Mouse (Mus musculus) embryo, embryonic 10 days (tissue): ENCODE results near the gene Ncf1.
A peak's percentile ranks its signal among the peaks of the same experiment; 100 is the strongest.

Experiments
- DNase-seq: peaks from one replicate; pipeline ENCODE4 v3.0.0-alpha.2; 2015; ENCODE audit warnings: low spot score

Gene Ncf1

DNA sequence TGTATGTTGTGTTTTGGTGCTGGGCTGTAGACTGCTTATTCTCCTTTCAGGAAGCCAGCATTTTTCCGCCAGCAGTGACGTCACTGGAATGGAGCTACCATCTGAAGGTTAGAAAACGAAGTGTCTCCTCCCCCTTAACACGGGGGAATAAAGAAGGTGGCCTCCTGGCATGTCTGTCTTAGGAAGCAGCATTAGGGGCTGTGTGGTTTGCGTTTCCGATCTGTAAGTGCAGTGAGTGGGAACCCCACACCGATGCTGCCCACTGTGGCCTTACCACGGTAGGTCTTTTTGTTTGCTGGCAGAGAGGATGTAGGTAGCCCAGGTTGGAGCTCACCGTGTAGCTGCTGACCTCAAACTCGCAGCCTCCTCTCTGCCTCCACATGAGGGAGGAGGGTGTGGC, 22.7 kb downstream of the Ncf1 start:
- DNase-seq: no peak

DNA sequence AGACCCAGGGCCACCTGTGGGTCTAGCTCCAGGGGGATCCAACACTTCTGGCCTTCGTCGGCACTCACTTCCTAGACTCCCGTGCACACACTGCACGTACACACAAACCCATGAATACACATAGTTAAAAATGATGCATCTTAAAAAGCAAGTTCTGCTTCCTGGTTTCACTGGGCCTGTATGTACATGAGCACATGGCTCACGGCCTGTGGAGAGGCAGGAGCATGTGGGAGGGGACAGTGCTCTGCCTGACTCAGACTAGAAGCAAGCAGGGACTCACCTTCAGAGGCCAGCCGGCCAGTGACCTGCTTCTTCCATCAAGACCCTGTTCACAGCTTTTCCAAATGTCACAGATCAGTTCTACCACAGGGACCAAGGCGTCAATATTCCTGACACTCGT, 35.8 kb downstream of the Ncf1 start:
- DNase-seq: no peak

DNA sequence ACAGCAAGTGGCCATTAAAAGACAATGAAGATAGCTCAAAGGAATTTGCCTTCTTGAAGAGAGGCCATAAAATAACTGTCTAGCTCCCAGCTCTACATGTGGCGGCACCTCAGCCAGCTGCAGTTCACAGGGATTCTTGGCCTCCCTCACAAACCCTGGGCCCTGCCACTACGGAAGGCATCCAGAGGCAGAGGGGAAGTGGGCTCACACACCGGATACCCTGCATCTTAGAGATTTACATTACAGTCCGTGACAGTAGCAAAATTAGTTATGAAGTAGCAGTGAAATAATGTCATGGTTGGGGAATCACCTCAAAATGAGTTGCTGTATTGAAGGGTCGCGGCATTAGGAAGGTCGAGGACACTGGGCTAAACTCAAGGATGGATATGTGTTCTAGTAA, 40.9 kb downstream of the Ncf1 start:
- no peak for DNase-seq

DNA sequence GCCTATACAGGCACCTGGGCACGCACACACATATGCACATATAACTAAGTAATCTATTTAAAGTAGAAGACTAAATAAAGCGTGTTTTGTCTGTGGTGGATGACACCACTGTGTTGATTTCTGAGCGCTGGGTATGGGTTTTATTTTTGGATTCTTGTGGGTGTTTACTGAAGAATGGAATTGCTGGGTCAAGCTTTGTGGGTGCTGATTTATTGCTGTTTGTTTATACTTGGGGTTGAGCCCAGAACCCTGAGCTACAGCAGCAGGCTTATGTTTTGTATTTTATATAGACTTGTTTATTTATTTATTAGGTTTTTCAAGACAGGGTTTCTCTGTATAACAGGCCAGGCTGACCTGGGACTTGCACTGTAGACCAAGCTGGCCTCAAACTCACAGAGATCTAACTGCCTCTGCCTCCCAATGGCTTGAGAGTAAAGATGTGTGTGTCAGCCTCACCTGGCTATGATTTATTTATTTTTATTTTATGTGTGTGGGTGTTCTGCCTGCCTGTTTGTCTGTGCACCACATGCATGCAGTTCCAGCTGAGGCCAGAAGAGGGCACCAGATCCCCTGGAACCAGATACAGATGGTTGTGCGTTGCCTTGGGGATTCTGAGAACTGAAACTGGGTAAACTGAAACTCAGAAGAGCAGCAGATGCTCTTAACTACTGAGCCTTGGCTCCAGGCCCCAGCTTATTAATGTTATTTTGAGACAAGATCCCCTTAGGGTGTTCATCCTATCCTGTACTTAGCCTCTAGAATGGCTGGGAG, 42.3 kb downstream of the Ncf1 start:
- DNase-seq: peak; percentile 71

DNA sequence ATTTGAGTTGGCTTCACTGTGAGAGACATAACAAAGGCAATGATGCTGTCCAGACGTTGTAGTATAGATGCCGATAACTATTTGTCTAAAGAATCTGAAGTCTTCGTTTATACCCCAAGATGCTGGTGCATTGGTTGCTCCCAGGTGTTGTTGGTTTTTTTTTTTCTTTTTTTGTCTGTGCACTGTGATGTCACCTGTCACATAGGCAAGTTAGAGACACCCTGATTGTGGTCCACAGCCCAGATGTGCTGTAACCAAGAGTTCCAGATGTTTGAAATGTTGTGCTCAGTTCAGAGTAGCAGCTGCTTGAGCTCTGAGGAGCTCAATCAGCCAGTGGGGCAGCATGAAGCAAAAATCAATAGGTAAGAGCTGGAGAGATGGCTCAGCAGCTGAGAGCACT, 43.4 kb downstream of the Ncf1 start:
- DNase-seq: no peak

DNA sequence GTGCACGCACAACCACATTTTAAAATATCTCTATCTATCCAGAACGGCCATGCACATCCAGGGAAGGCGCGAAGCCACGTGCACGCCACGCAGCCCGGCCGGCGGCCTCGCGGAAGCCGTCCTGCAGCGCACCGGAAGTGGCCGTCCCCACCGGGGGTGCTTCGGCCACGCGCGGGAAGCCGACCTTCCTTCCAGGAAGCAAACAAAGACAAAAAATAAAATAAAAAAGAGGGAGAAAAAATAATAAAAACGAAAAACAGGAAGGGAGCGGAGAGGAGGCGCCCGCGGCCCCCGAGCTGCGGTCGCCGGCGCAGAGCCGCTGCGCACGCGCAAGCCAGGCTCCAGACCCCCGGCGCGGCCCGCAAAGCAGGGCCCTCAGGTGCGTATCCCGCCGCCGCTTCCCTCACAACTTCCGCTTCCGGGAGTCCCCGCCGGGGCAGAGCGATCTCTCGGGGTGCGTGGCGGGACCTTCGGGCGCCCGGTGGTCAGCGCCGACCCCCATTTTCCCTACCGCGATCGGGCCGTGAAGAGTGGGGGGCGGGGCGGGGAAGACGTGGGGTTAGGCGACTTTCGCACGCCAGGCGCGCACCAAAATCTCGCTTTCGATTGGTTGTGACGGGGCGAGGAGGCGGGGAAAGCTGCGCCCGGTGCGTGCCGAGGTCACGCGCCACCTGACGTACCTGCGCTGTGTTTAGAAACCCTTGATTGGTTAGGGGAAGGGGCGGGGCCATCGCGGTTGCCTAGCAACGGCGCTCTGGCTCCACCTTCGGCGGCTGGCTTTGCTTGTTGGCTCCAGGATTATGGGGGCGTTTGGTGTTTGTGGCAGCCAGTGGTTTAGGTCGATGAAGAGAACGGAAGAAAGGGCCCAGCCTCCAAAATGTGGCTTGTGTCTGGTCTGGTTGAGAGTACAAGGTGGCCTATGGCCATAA, 45.3 kb downstream of the Ncf1 start, which contains the start of gene Gtf2ird2:
Gtf2ird2 (plus strand) TSS at position 140 of the 929 bp plus-strand sequence.
- peak; percentile 99 for DNase-seq

DNA sequence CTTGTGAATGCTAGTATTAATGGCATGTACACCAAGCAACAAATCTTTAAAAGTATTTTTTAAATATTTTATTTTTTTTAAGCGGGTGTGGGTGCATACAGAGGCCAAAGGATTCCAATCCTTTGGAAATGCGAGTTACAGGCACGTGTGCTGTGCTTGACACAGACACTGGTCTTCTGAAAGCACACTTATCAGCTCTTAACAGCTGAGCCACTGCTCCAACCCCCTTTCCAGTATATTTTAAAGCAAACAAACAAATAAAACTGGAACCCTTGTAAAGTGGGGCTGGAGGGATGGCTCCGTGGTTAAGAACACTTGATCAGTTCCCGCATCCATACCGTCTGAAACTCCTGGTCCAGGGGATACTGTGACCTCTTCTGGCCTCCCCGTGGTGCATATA, 46.3 kb downstream of the Ncf1 start:
- no peak for DNase-seq

DNA sequence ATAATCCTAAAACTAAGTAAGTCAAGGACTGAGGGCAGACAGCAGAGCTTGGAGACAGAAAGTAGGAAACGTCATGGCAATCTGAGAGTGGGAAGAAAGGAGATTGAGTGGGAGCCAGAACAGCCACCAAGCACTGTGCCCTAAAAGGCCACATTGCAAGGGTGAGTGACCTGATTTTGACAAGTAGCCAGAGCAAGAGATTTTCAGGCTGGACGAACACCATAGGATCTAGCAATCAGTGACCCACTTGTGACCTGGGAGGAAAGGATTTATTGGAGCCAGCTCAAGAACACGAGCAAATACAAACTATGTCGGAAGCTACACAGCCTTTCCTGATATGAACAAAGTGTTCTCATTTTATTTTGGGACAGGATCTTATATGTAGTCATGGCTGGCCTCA, 46.7 kb downstream of the Ncf1 start:
- DNase-seq: no peak

DNA sequence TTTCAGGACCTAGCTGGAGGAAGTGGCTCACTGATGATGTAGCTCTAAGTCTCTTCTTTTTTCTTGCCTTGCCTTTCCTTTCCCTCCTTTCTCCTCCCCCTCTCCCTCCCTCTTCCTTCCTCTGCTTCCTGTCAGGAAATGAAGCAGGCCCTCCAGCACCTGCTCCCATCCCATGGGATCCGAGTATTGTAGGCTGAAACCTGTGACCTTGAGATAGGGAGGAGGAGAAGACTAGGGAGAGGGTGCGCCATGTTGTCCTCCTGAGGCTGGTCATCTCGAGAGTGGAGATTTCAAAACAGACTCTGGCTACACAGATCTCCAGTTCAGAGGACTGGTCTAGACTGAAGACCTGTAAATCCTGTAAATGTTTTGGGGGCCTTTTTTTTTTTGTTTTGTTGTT, 47.3 kb downstream of the Ncf1 start:
- DNase-seq: no peak

DNA sequence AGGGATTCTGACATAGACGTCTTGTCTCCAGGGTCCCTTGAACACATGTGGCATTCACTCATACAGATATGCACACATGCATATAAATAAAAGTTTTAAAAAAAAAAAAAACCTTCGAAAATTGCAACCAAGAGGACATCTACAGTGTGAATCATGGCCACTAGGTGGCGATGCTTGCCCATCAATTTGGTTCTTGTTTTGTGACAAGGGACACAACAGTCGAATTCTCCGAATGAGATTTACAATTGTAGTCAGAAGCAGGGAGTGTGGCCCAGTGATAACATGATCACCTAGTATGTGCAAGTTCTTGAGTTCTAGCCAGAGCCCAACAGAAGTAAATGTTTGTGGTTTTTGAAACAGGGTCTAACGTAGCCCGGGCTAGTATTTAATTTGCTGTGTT, 49.6 kb downstream of the Ncf1 start:
- peak; percentile 95 for DNase-seq

DNA sequence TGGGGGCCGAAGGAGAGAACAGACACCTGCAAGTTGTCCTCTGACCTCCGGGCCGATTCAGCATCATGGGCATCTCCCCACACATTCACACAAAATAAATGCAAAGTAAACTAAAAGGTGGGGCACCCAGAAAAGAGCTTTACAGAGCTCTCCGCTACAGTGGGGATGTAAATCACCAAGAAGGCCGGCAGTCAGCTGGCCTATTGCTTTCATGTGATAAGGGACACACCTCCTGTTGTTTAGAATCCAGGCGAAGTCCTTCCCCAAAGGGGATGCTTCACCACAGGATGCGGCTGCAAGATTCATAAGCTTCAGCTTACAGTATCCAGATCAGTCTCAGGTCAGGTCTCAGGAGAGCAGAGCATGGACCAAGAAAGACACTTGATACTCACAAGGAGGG, 50.9 kb downstream of the Ncf1 start:
- DNase-seq: no peak

DNA sequence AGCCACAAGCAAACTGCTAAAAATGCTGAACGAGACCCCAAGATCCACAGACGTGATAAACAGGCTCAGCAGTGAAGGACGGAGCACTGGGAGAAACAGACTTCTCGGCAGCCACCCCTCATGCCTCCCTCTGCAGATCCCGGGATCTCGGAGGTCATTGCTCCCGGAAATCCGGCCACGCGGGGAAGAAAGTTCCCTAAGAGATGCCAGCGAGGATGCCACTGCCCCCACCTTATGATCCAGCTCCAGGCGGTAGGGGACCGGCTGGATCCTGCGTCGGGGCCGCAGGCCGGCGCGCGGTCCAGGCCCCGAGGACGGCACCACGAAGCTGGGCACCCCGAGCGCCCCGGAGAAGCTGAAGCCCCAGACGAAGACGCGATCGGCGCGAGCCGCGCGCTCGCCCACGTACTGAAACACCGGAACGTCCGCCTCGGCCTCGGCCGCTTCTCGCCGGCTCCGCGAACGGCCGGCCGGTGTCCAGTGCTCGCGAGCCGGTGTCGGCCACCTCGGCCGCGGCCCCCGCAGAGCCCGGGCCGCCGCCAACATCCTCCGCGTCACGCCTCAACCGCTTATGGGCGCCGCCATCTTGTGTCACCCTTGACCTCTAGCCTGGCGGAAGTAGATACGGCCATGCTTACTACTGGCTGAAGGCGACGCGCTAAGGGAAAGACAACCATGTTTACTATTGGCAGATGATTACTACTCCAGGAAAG, 53.1 kb downstream of the Ncf1 start, which contains the start of gene Rcc1l:
Rcc1l (minus strand) TSS at position 606 of the 713 bp plus-strand sequence.
- DNase-seq: peak; percentile 96

DNA sequence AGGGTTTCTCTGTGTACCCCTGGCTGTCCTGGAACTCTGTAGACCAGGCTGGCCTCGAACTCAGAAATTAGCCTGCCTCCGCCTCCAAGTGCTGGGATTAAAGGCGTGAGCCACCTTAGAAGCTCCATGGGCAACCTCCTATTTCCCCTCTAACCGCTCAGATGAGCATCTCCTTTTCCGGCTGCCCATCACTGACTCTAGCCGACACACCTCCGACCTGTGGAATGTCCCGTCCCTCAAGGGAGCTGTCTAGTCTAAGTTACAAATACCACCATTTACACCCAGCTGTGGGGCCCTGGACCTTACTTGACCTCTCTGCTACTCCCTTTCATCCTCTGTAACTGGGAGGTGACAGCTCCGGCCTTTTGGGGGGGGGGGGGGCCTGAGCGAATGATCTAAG, 53.7 kb downstream of the Ncf1 start:
- DNase-seq: peak; percentile 65

DNA sequence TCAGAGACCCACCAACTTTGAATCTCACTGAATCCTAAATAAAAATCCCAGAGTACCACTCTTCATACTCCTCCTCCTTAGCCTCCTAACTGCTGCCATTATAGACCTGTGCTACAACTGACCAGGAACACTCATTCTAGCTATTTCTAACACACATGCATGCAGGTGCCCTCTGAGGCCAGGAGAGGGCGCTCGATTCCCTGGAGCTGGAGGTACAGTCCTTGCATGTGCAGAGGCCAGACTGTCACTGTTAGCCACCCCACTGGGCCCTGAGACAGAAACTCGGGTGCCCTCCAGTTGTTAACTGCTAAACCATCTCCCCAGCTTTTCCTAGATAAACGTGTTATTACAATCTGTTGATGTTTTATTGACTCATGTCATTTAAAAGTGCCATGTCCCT, 56.2 kb downstream of the Ncf1 start:
- peak; percentile 76 for DNase-seq

DNA sequence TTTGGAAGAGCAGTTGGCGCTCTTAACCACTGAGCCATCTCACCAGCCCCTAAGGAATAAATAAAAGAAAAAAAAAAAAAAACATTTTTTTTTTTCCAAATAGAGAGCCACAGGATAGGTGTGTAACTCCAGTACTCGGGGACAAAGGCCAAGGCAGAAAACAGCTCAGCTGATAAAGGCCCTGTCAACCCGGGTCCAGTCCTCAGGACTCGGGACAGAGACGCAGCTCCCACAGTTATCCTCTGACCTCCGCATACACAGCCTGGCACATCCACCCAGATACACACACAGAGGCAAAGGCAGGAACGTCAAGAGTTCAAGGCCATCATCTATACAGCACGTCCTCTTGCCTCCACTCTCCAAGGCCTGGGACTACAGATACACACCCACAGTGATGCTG, 59.3 kb downstream of the Ncf1 start:
- no peak for DNase-seq
